Mouse (Mus musculus) stomach, postnatal 0 days (tissue): ENCODE data around the gene Tns3. TPM values are rescaled to one million over a fixed set of nuclear protein-coding genes. Genes with fewer than 3 reads are reported as not detected.

Experiments
- ATAC-seq: fragments of 200-750 bp; cut with Nextera tagmentation; 2 replicates; pipeline ENCODE4 v1.8.0; 2017; ENCODE audit not compliant: low FRiP score, low TSS enrichment
- DNase-seq: peaks from one replicate; pipeline ENCODE4 v3.0.0-alpha.2; 2016; ENCODE audit warnings: low spot score
- H3K27ac ChIP-seq: fragments of 300-500 bp; sonication (generic); replicated peaks from 2 replicates; pipeline ENCODE4 v1.5.1; 2014; ENCODE audit warnings: mild to moderate bottlenecking, control low read depth
- H3K27me3 ChIP-seq: fragments of 300-500 bp; sonication (generic); 2 replicates; pipeline ENCODE4 v1.6.1; 2014; ENCODE audit warnings: low read length; ENCODE audit not compliant: control insufficient read depth, insufficient read depth
- H3K36me3 ChIP-seq: fragments of 300-500 bp; sonication (generic); 2 replicates; pipeline ENCODE4 v1.6.1; 2014; ENCODE audit warnings: low read length, mixed read lengths; ENCODE audit not compliant: control insufficient read depth, insufficient read depth
- H3K4me1 ChIP-seq: fragments of 300-500 bp; sonication (generic); replicated peaks from 2 replicates; pipeline ENCODE4 v1.6.1; 2014; ENCODE audit warnings: antibody characterized with exemption; ENCODE audit not compliant: control insufficient read depth, insufficient read depth
- H3K4me2 ChIP-seq: fragments of 300-500 bp; sonication (generic); replicated peaks from 2 replicates; pipeline ENCODE4 v1.6.1; 2014; ENCODE audit warnings: low read depth, mild to moderate bottlenecking, control low read depth, moderate library complexity
- H3K4me3 ChIP-seq: fragments of 300-500 bp; sonication (generic); 2 replicates; pipeline ENCODE4 v1.5.1; 2014; ENCODE audit warnings: low read depth, low read length, control low read depth
- H3K9ac ChIP-seq: fragments of 300-500 bp; sonication (generic); 2 replicates; pipeline ENCODE4 v1.6.1; 2014; ENCODE audit warnings: mild to moderate bottlenecking, low read length, control low read depth, mixed read lengths
- H3K9me3 ChIP-seq: fragments of 300-500 bp; sonication (generic); 2 replicates; pipeline ENCODE4 v1.6.1; 2016; ENCODE audit warnings: low read length; ENCODE audit not compliant: control insufficient read depth
- CTCF ChIP-seq: IDR thresholded peaks from 2 replicates; pipeline ENCODE4 v1.5.1; 2016; ENCODE audit warnings: antibody characterized with exemption, low read depth, mild to moderate bottlenecking, moderate library complexity
- EP300 ChIP-seq: optimal IDR thresholded peaks from 2 replicates; pipeline ENCODE3; 2016; ENCODE audit warnings: antibody characterized with exemption
- WGBS: fragments of 180-500 bp; shearing (Covaris S2); extraction: QIAGEN DNeasy Blood & Tissue Kit; methylation state at CpG from one replicate; pipeline ENCODE4 v1.1.7; 2014; 5-methylcytosine and 5-hydroxymethylcytosine counted together
- polyA plus RNA-seq: library from polyadenylated mRNA; unstranded; fragments of >200 nt; fragmentation: Nextera tagmentation; extraction: Ambion mirVana; gene quantifications from 2 replicates; pipeline ENCODE4 v1.2.1, GENCODE M21; 2015

The Tns3 gene
- polyA plus RNA-seq, 1 experiment from 2014 or later, result 10.4 TPM

DNA sequence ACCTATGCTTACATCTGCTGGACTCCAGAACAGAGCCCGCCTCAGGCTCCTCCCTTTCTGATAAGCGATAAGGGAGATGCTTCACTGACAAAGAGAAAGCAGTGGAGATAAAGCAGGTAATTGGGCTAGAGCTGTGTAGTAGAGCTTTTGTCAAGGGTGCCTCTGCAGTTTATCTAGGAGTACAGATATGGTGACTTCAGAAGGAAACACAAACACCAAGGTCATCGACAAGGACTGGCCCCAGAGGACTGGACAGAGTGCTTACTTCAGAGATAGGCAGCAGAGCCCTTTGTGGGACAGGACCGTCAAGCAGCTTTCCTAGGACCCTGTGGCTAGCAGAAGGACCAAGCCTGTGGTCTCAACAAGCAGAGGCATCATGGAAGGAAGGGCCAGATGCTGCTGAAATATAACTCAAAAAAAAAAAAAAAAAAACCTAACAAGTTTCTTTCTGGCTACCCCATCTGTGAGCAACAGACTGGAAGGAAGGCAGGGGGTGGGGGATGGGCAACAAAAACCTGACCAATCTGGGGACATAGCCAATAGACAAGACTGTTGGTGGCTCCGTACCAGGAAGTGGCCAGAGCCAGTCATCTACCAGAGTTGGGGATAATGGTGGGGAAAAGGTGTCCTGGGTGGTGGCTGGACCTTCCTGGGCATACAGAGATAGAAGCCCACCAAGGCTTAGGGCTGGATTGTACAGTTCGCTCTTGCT is 25.2 kb downstream of the Tns3 start:
- TF ChIP-seq CTCF (no peak), EP300 (no peak)
- DNase-seq, result no peak
- H3K9me3 ChIP-seq, result no peaks in the 10 kb centered on the region
- WGBS, result 66% methylated on average over 6 of the region's 6 CpGs
- no peaks in the 10 kb centered on the region for H3K36me3 ChIP-seq
- no peak overlapping the region for H3K4me3 ChIP-seq
- H3K27ac ChIP-seq, result peak overlapping the region; percentile 56
- H3K9ac ChIP-seq, result no peak overlapping the region
- peaks cover 6% of the 10 kb centered on the region for H3K4me1 ChIP-seq
- no peaks in the 10 kb centered on the region for H3K27me3 ChIP-seq
- no peak for ATAC-seq
- no peak overlapping the region for H3K4me2 ChIP-seq

DNA sequence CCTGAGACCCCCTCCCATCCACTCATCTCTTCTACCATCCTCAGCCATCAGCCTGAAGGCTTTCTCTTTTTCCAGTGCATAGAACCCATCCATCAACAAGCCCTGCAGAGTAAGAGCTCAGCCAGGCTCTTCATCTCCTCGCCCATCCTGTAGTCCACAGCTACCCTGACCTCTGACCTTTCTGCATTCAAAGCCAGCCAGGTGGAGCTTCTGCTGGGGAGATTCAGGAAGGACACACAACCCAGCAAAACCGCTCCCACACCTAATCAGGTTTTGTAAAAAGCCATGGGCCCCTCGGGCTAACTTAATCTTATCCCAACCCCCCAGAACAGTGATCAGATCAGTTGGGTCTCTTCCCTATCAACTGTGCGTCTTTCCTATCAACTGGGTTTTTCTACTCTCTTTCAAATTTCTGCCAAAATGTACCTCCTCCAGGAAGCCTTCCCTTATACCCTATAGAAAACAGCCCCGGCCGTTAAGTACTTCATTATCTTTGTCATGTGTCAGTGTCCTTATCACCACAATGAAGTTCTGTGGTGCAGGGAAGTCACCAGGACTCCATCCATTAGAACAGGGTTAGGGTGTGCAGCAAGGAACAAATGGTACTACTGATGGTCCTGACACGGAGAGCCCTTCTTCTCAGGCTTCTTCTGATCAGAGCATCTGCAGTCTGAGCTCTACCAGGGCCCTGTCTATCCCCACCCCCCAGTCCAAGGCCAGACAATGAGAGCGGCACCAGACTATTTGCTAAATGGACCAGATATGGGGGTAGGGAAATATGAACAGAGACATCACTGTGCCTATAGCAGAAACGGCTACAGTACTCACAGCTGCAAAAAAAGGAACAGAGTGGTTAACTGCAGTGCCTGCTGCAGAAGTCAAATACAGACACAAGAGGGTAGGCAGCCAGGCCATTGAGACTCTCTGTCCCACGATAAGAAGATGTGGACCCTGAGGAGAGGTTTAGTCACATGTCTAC is 26.6 kb downstream of the Tns3 start:
- no peak overlapping the region for H3K27ac ChIP-seq
- TF ChIP-seq CTCF (no peak), EP300 (no peak)
- H3K4me2 ChIP-seq, result no peak overlapping the region
- DNase-seq (no peak), ATAC-seq (no peak)
- no peaks in the 10 kb centered on the region for H3K27me3 ChIP-seq
- no peak overlapping the region for H3K9ac ChIP-seq
- H3K4me3 ChIP-seq, result no peak overlapping the region
- peaks cover 6% of the 10 kb centered on the region for H3K4me1 ChIP-seq
- H3K36me3 ChIP-seq, result no peaks in the 10 kb centered on the region
- 74% methylated on average over 10 of the region's 10 CpGs for WGBS
- H3K9me3 ChIP-seq, result no peaks in the 10 kb centered on the region

DNA sequence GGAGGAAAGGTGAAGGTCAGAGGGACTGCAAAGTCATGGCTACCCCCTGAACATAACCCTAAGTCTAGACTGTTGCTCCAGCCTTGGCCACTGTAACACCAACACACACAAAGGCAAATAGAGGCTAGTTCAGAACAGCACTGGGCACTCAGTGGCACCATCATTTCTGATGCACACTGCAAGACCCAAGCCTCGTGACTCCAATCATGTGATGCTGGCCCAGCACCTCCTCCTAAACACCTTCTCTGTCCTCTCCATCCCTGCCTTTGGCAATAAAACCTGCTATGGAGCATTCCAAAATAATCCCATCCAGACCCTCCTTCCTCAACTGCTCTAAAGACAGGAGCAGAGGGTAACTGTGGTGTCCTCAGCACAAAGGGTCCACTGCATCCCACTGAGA is 27.7 kb downstream of the Tns3 start:
- no peak overlapping the region for H3K27ac ChIP-seq
- no peaks in the 10 kb centered on the region for H3K9me3 ChIP-seq
- TF ChIP-seq CTCF (no peak), EP300 (no peak)
- no peak overlapping the region for H3K4me3 ChIP-seq
- no peak for ATAC-seq
- H3K4me1 ChIP-seq, result peaks cover 4% of the 10 kb centered on the region
- no peaks in the 10 kb centered on the region for H3K36me3 ChIP-seq
- 81% methylated on average over 1 of the region's 1 CpGs for WGBS
- DNase-seq, result no peak
- no peaks in the 10 kb centered on the region for H3K27me3 ChIP-seq
- no peak overlapping the region for H3K9ac ChIP-seq
- H3K4me2 ChIP-seq, result no peak overlapping the region

DNA sequence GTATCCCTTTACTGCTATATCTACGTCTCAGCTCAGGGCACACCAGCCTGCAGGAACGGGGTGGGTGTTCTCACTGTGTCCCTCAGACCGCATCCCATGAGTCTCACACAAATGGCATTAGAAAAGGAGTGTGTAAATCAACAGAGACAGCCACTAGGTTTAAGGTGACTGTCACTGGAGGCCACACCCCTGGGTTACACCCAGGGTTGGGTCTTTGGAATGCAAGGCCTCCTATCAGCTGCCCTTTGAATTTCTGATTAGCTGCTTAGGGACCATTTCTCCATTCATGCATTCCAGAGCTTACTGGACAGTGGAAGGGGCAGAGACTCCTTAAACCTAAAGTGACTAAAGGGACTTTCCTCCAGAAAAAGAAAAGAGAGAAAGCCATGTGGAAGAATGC is 28.6 kb downstream of the Tns3 start:
- ATAC-seq (peak; percentile 70), DNase-seq (peak; percentile 71)
- H3K9ac ChIP-seq, result no peak overlapping the region
- H3K4me2 ChIP-seq, result no peak overlapping the region
- no peaks in the 10 kb centered on the region for H3K27me3 ChIP-seq
- H3K27ac ChIP-seq, result peak overlapping the region; percentile 73; the same call in 1 of the 2 replicates
- WGBS, result 56% methylated on average over 3 of the region's 3 CpGs
- H3K4me1 ChIP-seq, result 0 out of 2 replicates have a peak, but pooled peaks cover 2% of the 10 kb centered on the region
- no peak for TF ChIP-seq CTCF
- TF ChIP-seq EP300, result no peak
- no peaks in the 10 kb centered on the region for H3K9me3 ChIP-seq
- H3K4me3 ChIP-seq, result no peak overlapping the region
- H3K36me3 ChIP-seq, result no peaks in the 10 kb centered on the region

DNA sequence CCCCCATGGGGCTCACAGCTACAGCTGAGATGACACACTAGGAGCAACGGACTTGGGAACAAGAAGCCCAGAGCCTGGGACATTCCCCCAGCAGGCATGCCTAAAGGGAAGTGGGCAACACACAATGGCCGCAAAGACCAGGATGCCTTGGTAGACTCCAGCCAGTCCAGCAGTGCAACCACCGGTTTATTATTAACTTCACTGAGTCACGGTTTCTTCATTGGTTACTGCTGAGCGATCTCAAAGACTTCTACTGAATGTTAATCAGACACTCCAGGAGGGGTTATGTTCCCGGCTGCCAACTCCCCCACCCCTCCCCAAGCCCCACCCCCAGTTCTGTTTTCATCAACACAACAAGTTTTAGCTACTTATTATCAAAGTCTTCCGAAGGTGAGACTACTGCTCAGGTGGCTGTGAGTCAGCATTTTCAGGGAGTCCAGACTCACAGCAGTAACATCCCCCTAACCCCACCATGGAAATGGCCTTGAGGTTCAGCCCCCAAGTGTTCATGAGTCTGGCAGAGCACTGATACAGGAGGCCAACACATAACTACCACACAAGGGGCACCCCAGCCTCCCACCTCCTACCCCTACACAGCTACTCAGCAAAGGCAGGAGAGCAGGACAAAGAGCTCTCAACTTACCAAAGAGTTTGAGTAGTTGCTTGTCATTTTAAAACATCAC is 29.5 kb downstream of the Tns3 start:
- Histone ChIP-seq H3K36me3 (no peaks in the 10 kb centered on the region), H3K9ac (no peak overlapping the region), H3K4me3 (no peak overlapping the region), H3K27ac (peak overlapping the region; percentile 73), H3K27me3 (no peaks in the 10 kb centered on the region), H3K4me1 (no peaks in the 10 kb centered on the region), H3K4me2 (no peak overlapping the region), H3K9me3 (no peaks in the 10 kb centered on the region)
- WGBS, result 44% methylated on average over 7 of the region's 7 CpGs
- peak; percentile 58 for ATAC-seq
- no peak for TF ChIP-seq CTCF
- TF ChIP-seq EP300, result no peak
- DNase-seq, result peak; percentile 60
